Mouse (Mus musculus) embryo, embryonic 11 days (tissue): ENCODE measurements at regions not wholly inside any gene's neighbourhood (a gene's known extent, or its start where the extent isn't known, plus 50 kb on each side); places are given as distances from the start of the nearest gene placed in this dataset.
"Not testable (repeated sequence)": the region's sequence is repeated elsewhere in the genome, so short reads cannot be mapped to it uniquely, and the experiment has no call there.

Experiments used
- DNase-seq: peaks from one replicate; pipeline ENCODE4 v3.0.0-alpha.2; 2015

GRCm38 (mm10) chr9:3116311-3116710 lies 79.6 kb downstream of the Gm10715 start:
- DNase-seq, result not testable (repeated sequence)

- no peak for DNase-seq
Observed at GRCm38 (mm10) chr9:3161181-3161580, 124.5 kb downstream of the Gm10715 start.

GRCm38 (mm10) chr9:3184343-3184742 lies 147.7 kb downstream of the Gm10715 start:
- no peak for DNase-seq

GRCm38 (mm10) chr9:3199151-3200018 lies 135.6 kb upstream of the Alkbh8 start:
- peak; percentile 0 for DNase-seq

GRCm38 (mm10) chr9:3200019-3200347 lies 135.0 kb upstream of the Alkbh8 start:
- peak; percentile 0 for DNase-seq

- not testable (repeated sequence) for DNase-seq
Observed at GRCm38 (mm10) chr9:3208120-3208519, 126.8 kb upstream of the Alkbh8 start.

- DNase-seq, result peak; percentile 89
Observed at GRCm38 (mm10) chr9:3258396-3259300, 76.3 kb upstream of the Alkbh8 start.

- DNase-seq, result no peak
Observed at GRCm38 (mm10) chr9:3260181-3260580, 74.8 kb upstream of the Alkbh8 start.

GRCm38 (mm10) chr9:3260860-3261259 lies 74.1 kb upstream of the Alkbh8 start:
- no peak for DNase-seq

GRCm38 (mm10) chr9:3264467-3264866 lies 70.5 kb upstream of the Alkbh8 start:
- DNase-seq, result no peak

GRCm38 (mm10) chr9:3280496-3280895 lies 54.4 kb upstream of the Alkbh8 start:
- DNase-seq, result not testable (repeated sequence)

GRCm38 (mm10) chr9:3281906-3282305 lies 53.0 kb upstream of the Alkbh8 start:
- DNase-seq, result not testable (repeated sequence)

- DNase-seq, result not testable (repeated sequence)
Observed at GRCm38 (mm10) chr9:3283381-3283780, 51.6 kb upstream of the Alkbh8 start.
